Mouse (Mus musculus) heart, embryonic 16.5 days (tissue): ENCODE measurements around the gene Hspa8. TPM values are rescaled to one million over a fixed set of nuclear protein-coding genes. Genes with fewer than 3 reads are reported as not detected.

Experiments used
- polyA plus RNA-seq: library from polyadenylated mRNA; unstranded; fragments of >200 nt; fragmentation: Nextera tagmentation; extraction: Ambion mirVana; gene quantifications from 2 replicates; pipeline ENCODE4 v1.2.1, GENCODE M21; 2015

The Hspa8 gene
- polyA plus RNA-seq, 1 experiment from 2014 or later, result 2,064 TPM

Other genes starting within 250 kb of the Hspa8 start
- gene Gm21915, start 130.4 kb upstream of the Hspa8 start, polyA plus RNA-seq, result not detected in 2 replicates
- 7.4 and 7.7 TPM in 2 replicates for gene Clmp, start 115.0 kb upstream of the Hspa8 start, polyA plus RNA-seq
- not detected in 2 replicates for gene Bsx, start 73.1 kb downstream of the Hspa8 start, polyA plus RNA-seq
- gene Jhy, start 163.1 kb downstream of the Hspa8 start, polyA plus RNA-seq, result 0.09 TPM in 1 of 2 replicates, not detected in the other
- gene Crtam, start 203.6 kb downstream of the Hspa8 start, polyA plus RNA-seq, result 0.07 TPM in 1 of 2 replicates, not detected in the other